ENCODE assay signal across 11 mouse cellular contexts in genomic region chr11:95826317-95827167, GRCm38 (mm10). TPM values are rescaled to one million over a fixed set of nuclear protein-coding genes. Genes with fewer than 3 reads are reported as not detected.
DNase-seq lines count a peak whose midpoint lies in the region; ATAC-seq and TF ChIP-seq lines count a peak whose summit lies in the region.
"Had no signal": no experiment of that assay in that cellular context is flagged by ENCODE, and none has a peak within 500 bp of the region (broad histone marks: within the 10 kb centered on the region; RNA-seq: fewer than 3 reads in every experiment).

No protein-coding gene starts in this region.

- peaks cover 5% of the 10 kb centered on the region; the same call in 1 of the 2 replicates for H3K79me2 ChIP-seq in MEL (ENCODE audit: control insufficient read depth, insufficient read depth, low read length, poor library complexity)

- TF ChIP-seq POLR2A in MEL (IDR thresholded peaks at IDR 0.05; ENCODE audit: control insufficient read depth in 1 of 2, insufficient read depth in 1 of 2, low read depth in 1 of 2, low read length in 2 of 2, poor library complexity in 1 of 2), result no peak

- DNase-seq in heart, adult 9 months (ENCODE audit: low spot score in 2 of 2), result no peak
- DNase-seq in A20 (ENCODE audit: low read depth, low spot score) (peak; percentile 7), MEL (ENCODE audit: low read depth, low spot score) (peak; percentile 50)
- DNase-seq in liver, embryonic 13.5 days, result no peak
- no peak for DNase-seq in limb, embryonic 10.5 days (ENCODE audit: low spot score)

- H3K4me1 ChIP-seq in heart, embryonic 13.5 days, result peaks cover 42% of the 10 kb centered on the region
- peaks cover 29 to 44% of the 10 kb centered on the region in 2 experiments for H3K4me1 ChIP-seq in MEL (ENCODE audit: control insufficient read depth in 1 of 2, insufficient read depth in 2 of 2, low read length in 2 of 2)
- H3K4me1 ChIP-seq in liver, embryonic 13.5 days (replicated peaks), result peaks cover 88% of the 10 kb centered on the region
- peaks cover 39% of the 10 kb centered on the region for H3K4me1 ChIP-seq in limb, embryonic 10.5 days

- 0 out of 2 replicates have a peak overlapping the region, but pooled peaks have one; percentile 5 for H3K27ac ChIP-seq in heart, embryonic 13.5 days (replicated peaks)
- peak overlapping the region; percentile 8 for H3K27ac ChIP-seq in MEL (ENCODE audit: control insufficient read depth, low read depth, low read length)
- peak overlapping the region; percentile 78 for H3K27ac ChIP-seq in liver, embryonic 13.5 days
- H3K27ac ChIP-seq in limb, embryonic 10.5 days, result no peak overlapping the region
- H3K27ac ChIP-seq: embryonic facial prominence, embryonic 12.5 days; forebrain, embryonic 12.5 days; lung, embryonic 15.5 days had no signal

- TF ChIP-seq EP300 in MEL (IDR thresholded peaks at IDR 0.05; ENCODE audit: low read depth in 1 of 2, low read length in 2 of 2), result peak; percentile 22 to 40; a peak in 3 of 4 replicates

- WGBS in heart, embryonic 13.5 days, result 49% methylated on average over 6 of the region's 6 CpGs
- WGBS in liver, embryonic 13.5 days (ENCODE audit: insufficient replicate concordance), result 38% methylated on average over 6 of the region's 6 CpGs
- 56% methylated on average over 6 of the region's 6 CpGs for WGBS in limb, embryonic 10.5 days

- no peak for ATAC-seq in heart, embryonic 13.5 days (ENCODE audit: extremely low read depth, insufficient number of reproducible peaks, low FRiP score, low TSS enrichment)
- ATAC-seq in liver, embryonic 13.5 days (ENCODE audit: low read depth), result 0 out of 2 replicates have a peak, but pooled peaks have one; percentile 6
- ATAC-seq in monocyte, adult 5-6 weeks (replicated peaks; ENCODE audit: insufficient number of reproducible peaks, low FRiP score, low TSS enrichment, poor library complexity, severe bottlenecking), result no peak

- peak overlapping the region; percentile 41 for H3K4me2 ChIP-seq in heart, embryonic 13.5 days
- peak overlapping the region; percentile 98 for H3K4me2 ChIP-seq in liver, embryonic 13.5 days
- H3K4me2 ChIP-seq: embryonic facial prominence, embryonic 12.5 days; forebrain, embryonic 12.5 days; lung, embryonic 15.5 days had no signal

- TF ChIP-seq RAD21 in MEL (IDR thresholded peaks at IDR 0.05; ENCODE audit: low read depth, low read length), result no peak

- H3K36me3 ChIP-seq in heart, embryonic 13.5 days, result no peaks in the 10 kb centered on the region
- H3K36me3 ChIP-seq in MEL (ENCODE audit: control insufficient read depth in 1 of 2, insufficient read depth in 2 of 2, low read length in 2 of 2), result peaks cover 0 to 32% of the 10 kb centered on the region in 2 experiments; a peak in 2 of 4 replicates
- peaks cover 22% of the 10 kb centered on the region for H3K36me3 ChIP-seq in liver, embryonic 13.5 days
- no peaks in the 10 kb centered on the region for H3K36me3 ChIP-seq in limb, embryonic 10.5 days
- H3K36me3 ChIP-seq: embryonic facial prominence, embryonic 12.5 days; forebrain, embryonic 12.5 days; lung, embryonic 15.5 days had no signal

- H3K9me3 ChIP-seq in heart, embryonic 13.5 days, result no peaks in the 10 kb centered on the region
- no peaks in the 10 kb centered on the region for H3K9me3 ChIP-seq in MEL (replicated peaks; ENCODE audit: insufficient read depth, low read length)
- no peaks in the 10 kb centered on the region for H3K9me3 ChIP-seq in liver, embryonic 13.5 days (replicated peaks)
- no peaks in the 10 kb centered on the region for H3K9me3 ChIP-seq in limb, embryonic 10.5 days (replicated peaks)
- H3K9me3 ChIP-seq: embryonic facial prominence, embryonic 12.5 days; forebrain, embryonic 12.5 days; lung, embryonic 15.5 days had no signal

- no peak overlapping the region for H3K4me3 ChIP-seq in heart, embryonic 13.5 days
- no peak overlapping the region for H3K4me3 ChIP-seq in MEL (ENCODE audit: control insufficient read depth in 1 of 2, insufficient read depth in 1 of 2, low read depth in 2 of 2, low read length in 2 of 2)
- peak overlapping the region; percentile 72 for H3K4me3 ChIP-seq in liver, embryonic 13.5 days (replicated peaks)
- H3K4me3 ChIP-seq in limb, embryonic 10.5 days, result no peak overlapping the region
- H3K4me3 ChIP-seq: embryonic facial prominence, embryonic 12.5 days; forebrain, embryonic 12.5 days; lung, embryonic 15.5 days had no signal

- no peak for TF ChIP-seq CTCF in MEL (IDR thresholded peaks at IDR 0.05 in 2 of 3, conservative IDR thresholded peaks at IDR 0.05 in 1 of 3; ENCODE audit: control insufficient read depth in 1 of 3, insufficient read depth in 1 of 3, low read depth in 2 of 3, low read length in 3 of 3, poor library complexity in 1 of 3, severe bottlenecking in 1 of 3)

- H3K27me3 ChIP-seq in heart, embryonic 13.5 days (replicated peaks), result peaks cover 75% of the 10 kb centered on the region
- H3K27me3 ChIP-seq in MEL (ENCODE audit: control insufficient read depth in 1 of 2, insufficient read depth in 2 of 2, low read length in 2 of 2), result no peaks in the 10 kb centered on the region
- peaks cover 59% of the 10 kb centered on the region for H3K27me3 ChIP-seq in liver, embryonic 13.5 days
- H3K27me3 ChIP-seq in limb, embryonic 10.5 days (ENCODE audit: low read depth, poor library complexity, severe bottlenecking), result peaks cover 94% of the 10 kb centered on the region

- peak overlapping the region; percentile 28; the same call in 1 of the 2 replicates for H3K9ac ChIP-seq in heart, embryonic 13.5 days
- peak overlapping the region; percentile 4; the same call in 1 of the 2 replicates for H3K9ac ChIP-seq in MEL (ENCODE audit: control insufficient read depth, low read depth, low read length, poor library complexity, severe bottlenecking)
- H3K9ac ChIP-seq in liver, embryonic 13.5 days, result peak overlapping the region; percentile 86
- H3K9ac ChIP-seq: embryonic facial prominence, embryonic 12.5 days; forebrain, embryonic 12.5 days; lung, embryonic 15.5 days had no signal

TF ChIP-seq in MEL, 35 proteins besides CTCF, POLR2A, EP300 and RAD21:
- TF ChIP-seq USF1 (IDR thresholded peaks at IDR 0.05; ENCODE audit: low read depth, low read length), result no peak
- TF ChIP-seq ETS1 (IDR thresholded peaks at IDR 0.05; ENCODE audit: low read depth, low read length), result peak; percentile 28; the same call in 1 of the 2 replicates
- TF ChIP-seq GATA1 (IDR thresholded peaks at IDR 0.05; ENCODE audit: low read depth, low read length), result peak; percentile 53; the same call in 1 of the 2 replicates
- TF ChIP-seq MEF2A (IDR thresholded peaks at IDR 0.05; ENCODE audit: extremely low read depth, insufficient replicate concordance, low read depth, low read length, poor library complexity, severe bottlenecking), result no peak
- TF ChIP-seq MXI1 (IDR thresholded peaks at IDR 0.05; ENCODE audit: low read depth, low read length), result 0 out of 2 replicates have a peak, but pooled peaks have one; percentile 20
- peak; percentile 85 for TF ChIP-seq ZNF384 (IDR thresholded peaks at IDR 0.05; ENCODE audit: low read depth, low read length)
- 0 out of 2 replicates have a peak, but pooled peaks have one; percentile 21 for TF ChIP-seq RCOR1 (IDR thresholded peaks at IDR 0.05; ENCODE audit: low read depth, low read length)
- 0 out of 2 replicates have a peak, but pooled peaks have one; percentile 30 for TF ChIP-seq TCF12 (IDR thresholded peaks at IDR 0.05; ENCODE audit: low read depth, low read length)

RNA-seq across cellular contexts. Expression of gene Phospho1, which starts 2.2 kb away (rescaled TPM):
- 1.8 and 2.2 TPM in 2 replicates for polyA plus RNA-seq in heart, embryonic 13.5 days (2015; fragmentation: Nextera tagmentation; extraction: Ambion mirVana)
- total RNA-seq in MEL (2012; rRNA removed), result 15.4 and 17.7 TPM in 2 replicates
- polyA plus RNA-seq in MEL (2012; ENCODE audit: insufficient read depth in 1 of 2, insufficient read length in 2 of 2, low read depth in 1 of 2, low replicate concordance in 2 of 2, missing spikeins in 1 of 2), result 10 to 100 TPM in 1 of 2 experiments, not detected in 1; 76.0 TPM
- polyA plus RNA-seq in liver, embryonic 13.5 days (2015; fragmentation: Nextera tagmentation; extraction: Ambion mirVana), result 5.2 and 6.2 TPM in 2 replicates
- polyA plus RNA-seq in limb, embryonic 10.5 days (2016; fragmentation: Nextera tagmentation; extraction: Ambion mirVana), result not detected in 2 replicates
- 2.8 to 3.6 TPM in 2 of 3 replicates, not detected in the other for total RNA-seq in monocyte, adult 5-6 weeks (2017)
- polyA plus RNA-seq: embryonic facial prominence, embryonic 12.5 days; forebrain, embryonic 12.5 days; hindbrain, embryonic 11.5 days had no signal

RNA-seq across cellular contexts. Expression of gene Gngt2, which starts 10.5 kb away (rescaled TPM):
- polyA plus RNA-seq in heart, embryonic 13.5 days (2015; fragmentation: Nextera tagmentation; extraction: Ambion mirVana), result 36.6 and 41.4 TPM in 2 replicates
- 23.5 and 24.0 TPM in 2 replicates for total RNA-seq in MEL (2012; rRNA removed)
- 10 to 100 TPM in 1 of 2 experiments, not detected in 1; 25.9 TPM for polyA plus RNA-seq in MEL (2012; ENCODE audit: insufficient read depth in 1 of 2, insufficient read length in 2 of 2, low read depth in 1 of 2, low replicate concordance in 2 of 2, missing spikeins in 1 of 2)
- polyA plus RNA-seq in liver, embryonic 13.5 days (2015; fragmentation: Nextera tagmentation; extraction: Ambion mirVana), result 13.8 and 15.3 TPM in 2 replicates
- 8.9 and 9.3 TPM in 2 replicates for polyA plus RNA-seq in limb, embryonic 10.5 days (2016; fragmentation: Nextera tagmentation; extraction: Ambion mirVana)
- 863 to 2,060 TPM (median 1,763 TPM) in 3 replicates for total RNA-seq in monocyte, adult 5-6 weeks (2017)

RNA-seq across cellular contexts. Expression of gene Abi3, which starts 15.7 kb away (rescaled TPM):
- 17.0 and 17.3 TPM in 2 replicates for polyA plus RNA-seq in heart, embryonic 13.5 days (2015; fragmentation: Nextera tagmentation; extraction: Ambion mirVana)
- total RNA-seq in MEL (2012; rRNA removed), result 3.2 and 3.3 TPM in 2 replicates
- 10 to 100 TPM in 1 of 2 experiments, not detected in 1; 15.4 TPM for polyA plus RNA-seq in MEL (2012; ENCODE audit: insufficient read depth in 1 of 2, insufficient read length in 2 of 2, low read depth in 1 of 2, low replicate concordance in 2 of 2, missing spikeins in 1 of 2)
- 5.8 and 6.3 TPM in 2 replicates for polyA plus RNA-seq in liver, embryonic 13.5 days (2015; fragmentation: Nextera tagmentation; extraction: Ambion mirVana)
- polyA plus RNA-seq in limb, embryonic 10.5 days (2016; fragmentation: Nextera tagmentation; extraction: Ambion mirVana), result 4.0 and 4.4 TPM in 2 replicates
- 160 to 201 TPM (median 188 TPM) in 3 replicates for total RNA-seq in monocyte, adult 5-6 weeks (2017)

Comparison
In these comparisons a context has a peak if more than half of its experiments do, and no peak if none do; other contexts are left out.
1. H3K9ac ChIP-seq: peak in every context shown above with its lines; median percentile 86 in liver, embryonic 13.5 days; 28 in heart, embryonic 13.5 days; 4 in MEL.
2. DNase-seq: peak in A20 (single experiment) and MEL (single experiment); none in heart, adult 9 months (0 of 2), liver, embryonic 13.5 days (single experiment) and limb, embryonic 10.5 days (single experiment).